Mouse (Mus musculus) cerebellum, adult 11-12 months (tissue): ENCODE measurements around the gene Bcl2.

Experiments
- DNase-seq: peaks from one replicate; pipeline ENCODE4 v3.0.0; 2022

Gene Bcl2

GRCm38 (mm10) chr1:106616955-106617354 lies 97.1 kb downstream of the Bcl2 start:
- no peak for DNase-seq

DNA sequence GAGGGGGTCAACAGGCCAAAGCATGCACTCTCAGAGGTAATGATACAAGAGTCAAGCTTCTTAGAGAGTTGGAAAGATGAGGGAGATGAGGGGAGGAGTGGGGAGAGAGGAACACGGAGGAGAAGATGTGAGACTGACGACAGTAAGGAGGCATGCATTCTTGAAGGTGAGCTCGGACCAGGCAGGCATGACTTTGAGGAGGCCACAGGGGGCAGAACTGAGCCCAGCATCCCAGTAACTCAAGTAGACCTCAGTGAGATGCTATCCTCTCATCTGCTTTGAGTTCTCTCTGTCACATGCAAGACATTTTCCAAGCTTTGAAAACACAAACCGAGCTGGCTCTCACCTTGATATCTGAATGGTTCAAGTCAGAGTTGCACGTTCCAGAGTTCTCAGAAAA lies 100.7 kb downstream of the Bcl2 start:
- no peak for DNase-seq

- DNase-seq = no peak
These were observed 101.7 kb downstream of the Bcl2 start for GRCm38 (mm10) chr1:106612166-106613031.

- no peak for DNase-seq
These were observed 102.8 kb downstream of the Bcl2 start for GRCm38 (mm10) chr1:106611246-106611645.

GRCm38 (mm10) chr1:106608098-106608778 lies 105.8 kb downstream of the Bcl2 start:
- no peak for DNase-seq

- DNase-seq = no peak
These were observed 107.1 kb downstream of the Bcl2 start for GRCm38 (mm10) chr1:106606951-106607350.

- DNase-seq = no peak
These were observed 110.7 kb downstream of the Bcl2 start for GRCm38 (mm10) chr1:106603406-106603805.

- peak; percentile 30 for DNase-seq
These were observed 111.1 kb downstream of the Bcl2 start for GRCm38 (mm10) chr1:106602941-106603340.

- no peak for DNase-seq
These were observed 111.5 kb downstream of the Bcl2 start for GRCm38 (mm10) chr1:106602536-106602935.

- DNase-seq = no peak
These were observed 112.8 kb downstream of the Bcl2 start for GRCm38 (mm10) chr1:106601247-106601646.

DNA sequence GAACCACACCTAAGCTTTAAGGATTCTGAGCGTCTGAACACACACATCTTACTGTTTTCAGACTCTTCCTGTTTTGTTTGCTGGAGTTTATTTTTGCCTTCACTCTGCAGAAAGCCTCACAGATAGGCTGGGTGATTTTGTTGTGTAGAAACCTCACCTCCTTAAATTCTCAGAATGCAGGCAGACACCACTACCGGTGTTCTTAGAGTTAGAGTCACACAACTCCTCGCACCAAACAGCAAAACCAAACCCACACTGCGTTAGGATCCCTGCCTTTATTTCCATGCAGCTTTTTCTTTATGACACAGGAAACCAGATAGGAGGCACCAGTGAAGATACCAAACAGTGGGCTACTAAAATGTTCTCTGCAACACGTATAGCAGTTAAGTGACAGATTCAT lies 113.2 kb downstream of the Bcl2 start:
- DNase-seq = no peak

GRCm38 (mm10) chr1:106598292-106598583 lies 115.8 kb downstream of the Bcl2 start:
- DNase-seq = no peak

DNA sequence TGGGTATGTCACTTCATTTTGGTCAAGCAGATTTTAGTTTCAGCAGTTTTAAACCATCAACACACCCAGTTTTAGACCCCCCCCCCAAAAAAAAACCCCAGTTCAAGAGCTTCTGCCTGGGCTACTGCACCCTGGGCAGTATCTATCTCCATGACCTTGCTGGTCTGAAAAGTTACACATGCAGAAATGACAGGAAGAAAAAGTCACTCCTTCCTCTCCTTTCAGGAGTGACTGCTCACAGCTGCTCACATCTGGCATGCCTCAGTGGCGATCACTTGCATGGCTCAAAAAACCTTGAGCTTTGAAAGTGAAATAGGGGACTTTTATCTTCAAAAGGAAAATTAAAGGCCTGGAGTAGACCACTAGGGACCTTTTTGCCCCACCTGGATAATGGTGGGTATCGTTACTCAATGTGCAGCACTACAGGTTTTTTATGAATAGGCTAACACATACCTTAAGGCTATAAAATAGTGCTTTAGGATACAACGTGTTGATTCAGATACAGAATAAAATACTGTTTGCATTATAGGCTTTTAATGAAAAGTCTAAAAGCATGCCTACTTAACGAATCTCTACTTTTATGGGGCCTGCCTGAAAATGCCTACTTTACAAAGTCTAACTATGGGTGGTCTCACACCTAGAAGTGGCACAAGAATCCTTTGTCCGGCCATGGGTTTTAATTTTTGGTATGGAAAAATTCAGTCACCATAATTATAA lies 116.3 kb downstream of the Bcl2 start:
- no peak for DNase-seq

DNA sequence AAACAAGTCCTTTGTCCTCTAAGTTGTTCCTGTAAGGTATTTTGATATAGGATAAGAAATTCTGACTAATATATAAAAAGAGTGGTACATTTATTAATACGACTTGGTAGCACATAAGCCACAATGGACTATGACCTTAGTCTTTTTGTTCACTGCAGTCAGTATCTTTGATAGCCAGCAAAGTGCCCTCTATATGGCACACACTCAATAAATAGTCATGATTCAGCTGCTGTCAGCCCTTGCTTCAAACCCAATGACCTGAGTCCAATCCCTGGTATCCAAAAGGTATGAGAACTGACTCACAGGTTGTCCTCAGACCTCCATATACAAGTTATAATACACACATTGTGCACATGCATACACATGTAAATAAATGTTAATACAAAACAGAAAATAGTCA lies 117.7 kb downstream of the Bcl2 start:
- DNase-seq = no peak

GRCm38 (mm10) chr1:106595286-106595885 lies 118.7 kb downstream of the Bcl2 start:
- DNase-seq = no peak

- no peak for DNase-seq
These were observed 122.8 kb downstream of the Bcl2 start for GRCm38 (mm10) chr1:106591180-106591774.

DNA sequence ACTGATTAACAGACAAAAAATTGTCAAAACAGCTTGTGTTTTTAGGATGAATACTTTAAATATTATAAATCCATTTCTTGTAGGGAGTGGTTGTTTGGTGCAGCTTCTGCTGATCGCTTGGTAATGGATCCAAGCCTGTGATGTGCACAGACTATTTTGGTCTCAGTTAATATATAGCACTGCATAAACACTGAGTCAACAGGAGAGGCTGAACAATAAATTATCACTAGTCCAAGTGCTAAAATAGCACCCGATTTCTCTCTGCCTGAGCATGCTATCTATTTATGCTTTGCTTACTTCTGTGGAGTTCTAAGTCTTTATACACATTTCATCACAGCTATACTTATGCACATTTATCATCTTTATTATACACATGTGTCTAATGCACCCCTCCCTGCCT lies 124.9 kb downstream of the Bcl2 start:
- no peak for DNase-seq

DNA sequence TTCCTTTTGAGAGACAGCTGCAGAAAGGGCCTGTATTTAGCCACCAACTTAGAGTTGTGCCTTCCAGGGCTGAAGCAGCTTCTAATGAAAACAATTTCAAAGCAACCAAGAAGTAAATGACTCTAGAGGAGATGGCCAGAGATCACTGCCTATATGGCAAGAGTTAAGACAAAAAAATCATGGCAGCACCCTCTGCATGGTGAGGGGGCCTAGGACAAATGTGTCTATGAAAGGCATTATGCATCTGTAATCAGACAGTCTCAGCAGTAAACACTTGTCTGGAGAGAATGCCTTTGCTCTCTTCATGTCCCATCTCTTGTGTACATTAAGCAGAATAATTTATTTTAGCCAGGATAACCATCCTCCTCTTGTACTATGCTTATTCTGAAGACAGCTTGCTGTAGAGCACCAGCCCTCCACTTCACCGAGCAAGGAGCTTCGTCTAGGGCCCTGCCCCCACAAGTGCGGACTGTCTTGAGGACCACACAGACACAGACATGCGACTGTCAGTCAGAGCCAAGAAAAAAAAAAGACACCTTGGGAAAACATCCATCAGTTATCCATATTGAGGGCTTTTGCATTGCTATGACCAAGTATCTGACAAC lies 126.1 kb downstream of the Bcl2 start:
- no peak for DNase-seq

GRCm38 (mm10) chr1:106586761-106587160 lies 127.3 kb downstream of the Bcl2 start:
- no peak for DNase-seq

DNA sequence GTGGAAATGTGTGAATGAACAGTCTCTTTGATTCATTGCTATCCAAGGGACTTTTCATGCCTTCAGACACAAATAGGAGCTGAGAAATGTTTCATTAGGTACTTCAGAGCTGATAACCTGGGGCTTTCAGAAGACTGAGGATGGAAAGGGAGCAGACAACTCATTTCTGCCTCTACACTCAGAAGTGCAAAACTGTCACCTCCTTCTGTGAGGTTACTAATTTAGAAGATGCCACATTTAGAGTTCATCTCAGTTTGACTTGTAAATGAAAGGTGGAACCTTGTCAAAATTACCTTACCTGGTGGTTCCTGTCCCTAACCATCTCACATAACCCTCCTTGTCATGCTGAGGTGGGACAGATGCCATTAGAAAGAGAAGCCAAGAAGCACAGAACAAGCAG lies 128.7 kb downstream of the Bcl2 start:
- DNase-seq = no peak

- peak; percentile 10 for DNase-seq
These were observed 129.2 kb downstream of the Bcl2 start for GRCm38 (mm10) chr1:106584824-106585223.

- DNase-seq = no peak
These were observed 129.8 kb downstream of the Bcl2 start for GRCm38 (mm10) chr1:106584273-106584672.
